Mouse (Mus musculus) embryonic facial prominence, embryonic 11.5 days (tissue): ENCODE data around the gene Arl15. TPM values are rescaled to one million over a fixed set of nuclear protein-coding genes. Genes with fewer than 3 reads are reported as not detected.

Experiments used
- ATAC-seq: fragments of 200-750 bp; cut with Nextera tagmentation; replicated peaks from 2 replicates; pipeline ENCODE4 v1.8.0; 2017; ENCODE audit warnings: low read depth; ENCODE audit not compliant: insufficient number of reproducible peaks, low FRiP score, low TSS enrichment
- DNase-seq: peaks from one replicate; pipeline ENCODE4 v3.0.0-alpha.2; 2015; ENCODE audit warnings: low spot score
- H3K27ac ChIP-seq: fragments of 300-500 bp; sonication (generic); replicated peaks from 2 replicates; pipeline ENCODE4 v1.5.1; 2014; ENCODE audit warnings: mild to moderate bottlenecking, low read depth, low read length, control low read depth
- H3K27me3 ChIP-seq: fragments of 300-500 bp; sonication (generic); 2 replicates; pipeline ENCODE4 v1.6.1; 2014; ENCODE audit warnings: mild to moderate bottlenecking, low read length, moderate library complexity, mixed read lengths; ENCODE audit not compliant: control insufficient read depth, insufficient read depth
- H3K36me3 ChIP-seq: fragments of 300-500 bp; sonication (generic); replicated peaks from 2 replicates; pipeline ENCODE4 v1.6.1; 2014; ENCODE audit warnings: low read depth, mild to moderate bottlenecking, low read length, moderate library complexity, mixed read lengths; ENCODE audit not compliant: control insufficient read depth, insufficient read depth
- H3K4me1 ChIP-seq: fragments of 300-500 bp; sonication (generic); 2 replicates; pipeline ENCODE4 v1.6.1; 2014; ENCODE audit warnings: low read length, mixed read lengths; ENCODE audit not compliant: control insufficient read depth, insufficient read depth
- H3K4me2 ChIP-seq: fragments of 300-500 bp; sonication (generic); 2 replicates; pipeline ENCODE4 v1.6.1; 2014; ENCODE audit warnings: low read depth, mild to moderate bottlenecking, control low read depth, low read length, moderate library complexity
- H3K4me3 ChIP-seq: fragments of 300-500 bp; sonication (generic); 2 replicates; pipeline ENCODE4 v1.5.1; 2014; ENCODE audit warnings: low read depth, low read length, control low read depth
- H3K9ac ChIP-seq: fragments of 300-500 bp; sonication (generic); replicated peaks from 2 replicates; pipeline ENCODE4 v1.6.1; 2014; ENCODE audit warnings: mild to moderate bottlenecking, control low read depth, low read length
- H3K9me3 ChIP-seq: fragments of 300-500 bp; sonication (generic); replicated peaks from 2 replicates; pipeline ENCODE4 v1.6.1; 2016; ENCODE audit warnings: mild to moderate bottlenecking, low read length, inconsistent platforms, mixed read lengths; ENCODE audit not compliant: control insufficient read depth
- WGBS: fragments of 180-500 bp; shearing (Covaris S2); extraction: QIAGEN DNeasy Blood & Tissue Kit; methylation state at CpG from one replicate; pipeline ENCODE4 v1.1.7; 2014; 5-methylcytosine and 5-hydroxymethylcytosine counted together
- polyA plus RNA-seq: library from polyadenylated mRNA; unstranded; fragments of >200 nt; fragmentation: Nextera tagmentation; extraction: Ambion mirVana; gene quantifications from 2 replicates; pipeline ENCODE4 v1.2.1, GENCODE M21; 2014

The Arl15 gene
- polyA plus RNA-seq, 1 experiment from 2014 or later: 10.9 TPM

- Histone ChIP-seq H3K27me3 (no peaks in the 10 kb centered on the region), H3K36me3 (no peaks in the 10 kb centered on the region), H3K9ac (no peak overlapping the region), H3K27ac (no peak overlapping the region), H3K9me3 (no peaks in the 10 kb centered on the region), H3K4me3 (no peak overlapping the region), H3K4me1 (no peaks in the 10 kb centered on the region), H3K4me2 (no peak overlapping the region)
- 57% methylated on average over 4 of the region's 4 CpGs for WGBS
- DNase-seq (no peak), ATAC-seq (no peak)
Observed at GRCm38 (mm10) chr13:114109845-114110244, 315.5 kb downstream of the Arl15 start.

DNA sequence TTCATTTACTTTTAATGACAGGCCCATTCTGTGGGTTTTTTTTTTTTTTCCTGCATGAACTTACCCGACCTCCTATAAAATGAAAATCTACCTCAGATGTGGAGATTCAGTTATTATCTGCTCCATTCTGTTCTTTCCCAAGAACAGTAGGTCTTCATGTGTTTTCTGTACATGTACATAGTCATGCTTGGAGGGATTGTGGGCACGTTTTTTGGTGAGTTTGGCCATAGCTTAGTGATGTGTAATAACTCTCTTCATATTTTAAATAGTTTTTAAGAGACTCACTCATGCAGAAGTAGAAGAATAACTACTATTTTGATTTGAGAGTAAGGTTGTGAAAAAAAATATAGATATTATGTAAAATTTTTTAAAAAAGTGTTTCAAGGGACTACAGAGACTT is 319.2 kb downstream of the Arl15 start:
- no peaks in the 10 kb centered on the region for H3K9me3 ChIP-seq
- WGBS: 74% methylated on average over 2 of the region's 2 CpGs
- H3K4me2 ChIP-seq: no peak overlapping the region
- no peaks in the 10 kb centered on the region for H3K27me3 ChIP-seq
- no peak for DNase-seq
- no peaks in the 10 kb centered on the region for H3K4me1 ChIP-seq
- no peaks in the 10 kb centered on the region for H3K36me3 ChIP-seq
- H3K4me3 ChIP-seq: no peak overlapping the region
- H3K27ac ChIP-seq: no peak overlapping the region
- no peak overlapping the region for H3K9ac ChIP-seq
- ATAC-seq: no peak

DNA sequence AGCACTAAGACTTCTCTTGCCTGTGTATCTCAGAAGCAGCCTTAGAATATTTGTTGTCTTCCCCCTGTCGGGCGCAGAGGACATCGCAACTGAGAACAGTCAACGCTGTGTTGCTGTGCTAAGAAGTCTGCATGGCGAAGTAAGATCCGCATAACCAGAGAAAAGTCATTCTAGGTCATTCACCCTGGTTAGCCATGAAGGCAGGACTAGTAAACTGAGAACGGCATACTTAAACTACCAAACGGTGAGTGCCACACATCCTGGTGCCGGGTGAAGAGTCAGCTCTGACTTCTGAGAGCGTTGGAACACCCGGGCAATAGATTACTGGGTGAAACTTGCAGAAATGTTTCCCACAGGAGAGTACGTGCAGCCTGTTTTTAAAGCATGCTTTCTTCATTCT is 320.3 kb downstream of the Arl15 start:
- Histone ChIP-seq H3K9me3 (no peaks in the 10 kb centered on the region), H3K27me3 (no peaks in the 10 kb centered on the region), H3K27ac (no peak overlapping the region), H3K4me2 (no peak overlapping the region), H3K4me1 (no peaks in the 10 kb centered on the region), H3K36me3 (no peaks in the 10 kb centered on the region), H3K9ac (no peak overlapping the region), H3K4me3 (no peak overlapping the region)
- ATAC-seq: no peak
- DNase-seq: no peak
- 94% methylated on average over 12 of the region's 12 CpGs for WGBS

DNA sequence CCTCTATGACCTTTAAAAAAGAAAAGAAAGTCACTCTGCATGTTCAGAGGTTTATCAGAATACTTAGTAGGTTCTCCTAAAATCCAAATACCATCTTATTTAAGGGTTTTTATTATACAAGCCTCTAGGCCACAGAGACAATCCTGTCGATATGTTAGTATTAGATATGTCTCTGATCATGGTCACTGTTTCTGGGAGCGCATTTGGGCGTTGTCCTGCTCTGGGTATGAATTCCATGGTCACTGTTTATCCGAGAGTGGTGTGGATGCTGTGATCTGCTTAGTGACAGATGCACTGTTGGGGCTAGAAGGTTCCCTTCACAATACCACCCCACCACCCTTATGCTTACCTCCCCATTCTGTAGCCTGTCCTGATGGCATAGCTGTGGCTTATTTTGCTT is 320.8 kb downstream of the Arl15 start:
- H3K27ac ChIP-seq: no peak overlapping the region
- no peaks in the 10 kb centered on the region for H3K9me3 ChIP-seq
- no peaks in the 10 kb centered on the region for H3K4me1 ChIP-seq
- H3K4me3 ChIP-seq: no peak overlapping the region
- DNase-seq (no peak), ATAC-seq (no peak)
- no peaks in the 10 kb centered on the region for H3K36me3 ChIP-seq
- 91% methylated on average over 4 of the region's 4 CpGs for WGBS
- H3K27me3 ChIP-seq: no peaks in the 10 kb centered on the region
- no peak overlapping the region for H3K4me2 ChIP-seq
- H3K9ac ChIP-seq: no peak overlapping the region

- H3K9ac ChIP-seq: no peak overlapping the region
- H3K27ac ChIP-seq: no peak overlapping the region
- H3K27me3 ChIP-seq: no peaks in the 10 kb centered on the region
- no peak overlapping the region for H3K4me2 ChIP-seq
- ATAC-seq (no peak), DNase-seq (no peak)
- no peaks in the 10 kb centered on the region for H3K9me3 ChIP-seq
- no peak overlapping the region for H3K4me3 ChIP-seq
- WGBS: 93% methylated on average over 19 of the region's 19 CpGs
- H3K4me1 ChIP-seq: no peaks in the 10 kb centered on the region
- no peaks in the 10 kb centered on the region for H3K36me3 ChIP-seq
Observed at GRCm38 (mm10) chr13:114118104-114118830, 324.0 kb downstream of the Arl15 start.

DNA sequence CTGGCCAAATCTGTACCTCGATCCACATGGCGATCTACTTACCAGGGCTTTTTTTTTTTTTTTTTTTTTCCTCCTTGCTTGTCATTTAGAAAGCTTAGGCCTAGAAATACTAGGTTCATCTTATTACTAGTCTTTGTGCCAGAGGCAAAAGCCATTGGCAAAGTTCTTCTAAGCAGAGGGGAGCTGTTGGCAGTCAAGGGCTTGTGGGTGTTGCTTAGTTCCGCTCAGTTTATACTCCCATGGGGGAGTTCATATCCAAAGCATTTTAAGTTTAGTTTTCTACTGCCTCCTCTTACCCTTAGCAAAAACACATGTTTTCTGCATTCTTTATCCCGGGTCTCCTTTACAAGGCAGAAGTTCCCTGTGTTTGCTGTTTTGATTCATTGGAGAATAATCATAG is 325.5 kb downstream of the Arl15 start:
- WGBS: 85% methylated on average over 4 of the region's 4 CpGs
- H3K4me3 ChIP-seq: no peak overlapping the region
- H3K9ac ChIP-seq: no peak overlapping the region
- H3K36me3 ChIP-seq: no peaks in the 10 kb centered on the region
- no peak overlapping the region for H3K4me2 ChIP-seq
- no peaks in the 10 kb centered on the region for H3K9me3 ChIP-seq
- no peaks in the 10 kb centered on the region for H3K4me1 ChIP-seq
- ATAC-seq (no peak), DNase-seq (no peak)
- H3K27ac ChIP-seq: no peak overlapping the region
- no peaks in the 10 kb centered on the region for H3K27me3 ChIP-seq

DNA sequence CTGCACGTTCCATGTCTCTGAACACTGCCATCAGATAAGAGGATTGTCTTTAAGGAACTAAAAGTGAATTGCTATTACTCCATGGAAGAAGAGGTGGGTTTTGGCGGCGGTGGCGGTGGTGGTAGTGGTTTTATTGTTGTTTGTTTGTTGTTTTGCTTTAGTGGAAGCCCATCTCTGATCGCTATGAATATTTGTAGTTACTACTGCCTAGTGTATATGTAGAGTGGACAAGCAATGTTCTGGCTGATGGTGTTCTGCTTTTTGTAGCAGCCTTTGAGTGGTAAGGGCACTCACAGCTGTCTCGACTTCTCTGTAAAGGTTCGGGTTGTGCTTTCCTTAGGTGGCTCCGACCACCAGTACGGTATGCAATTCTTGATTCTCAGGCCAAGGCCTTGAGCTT is 327.3 kb downstream of the Arl15 start:
- ATAC-seq: no peak
- no peak for DNase-seq
- no peak overlapping the region for H3K27ac ChIP-seq
- H3K9me3 ChIP-seq: no peaks in the 10 kb centered on the region
- no peak overlapping the region for H3K4me3 ChIP-seq
- no peaks in the 10 kb centered on the region for H3K36me3 ChIP-seq
- H3K9ac ChIP-seq: no peak overlapping the region
- 96% methylated on average over 9 of the region's 9 CpGs for WGBS
- no peak overlapping the region for H3K4me2 ChIP-seq
- no peaks in the 10 kb centered on the region for H3K4me1 ChIP-seq
- no peaks in the 10 kb centered on the region for H3K27me3 ChIP-seq

GRCm38 (mm10) chr13:114123391-114123790 is 329.1 kb downstream of the Arl15 start:
- WGBS: 84% methylated on average over 3 of the region's 3 CpGs
- ATAC-seq (no peak), DNase-seq (no peak)

More at GRCm38 (mm10) chr13:114123391-114123790, 329.1 kb downstream of the Arl15 start:
- Histone ChIP-seq H3K27ac (no peak overlapping the region), H3K4me1 (no peaks in the 10 kb centered on the region), H3K4me3 (no peak overlapping the region), H3K36me3 (no peaks in the 10 kb centered on the region), H3K9me3 (no peaks in the 10 kb centered on the region), H3K9ac (no peak overlapping the region), H3K4me2 (no peak overlapping the region), H3K27me3 (no peaks in the 10 kb centered on the region)
